Mouse (Mus musculus): ENCODE results near the gene Pepd. TPM values are rescaled to one million over a fixed set of nuclear protein-coding genes. Genes with fewer than 3 reads are reported as not detected.
"Not testable (repeated sequence)": the region's sequence is repeated elsewhere in the genome, so short reads cannot be mapped to it uniquely, and the experiment has no call there.

Gene Pepd
- polyA plus RNA-seq, 1 experiment from 2014 or later, result 150 TPM

GRCm38 (mm10) chr7:34971826-34972225 lies 59.6 kb downstream of the Pepd start:
- H3K4me2 ChIP-seq (ENCODE audit: low read length), result no peak overlapping the region
- H3K4me3 ChIP-seq (replicated peaks; ENCODE audit: low read depth, low read length), result no peak overlapping the region
- TF ChIP-seq CTCF (IDR thresholded peaks at IDR 0.05; ENCODE audit: low read depth), result peak; percentile 25; the same call in 1 of the 2 replicates
- no peak overlapping the region for H3K27ac ChIP-seq
- no peaks in the 10 kb centered on the region for H3K4me1 ChIP-seq (replicated peaks; ENCODE audit: insufficient read depth, low read length)
- H3K9ac ChIP-seq (ENCODE audit: low read depth, low read length), result no peak overlapping the region
- 37% methylated on average over 10 of the region's 10 CpGs for WGBS
- H3K27me3 ChIP-seq (ENCODE audit: insufficient read depth, low read length), result no peaks in the 10 kb centered on the region
- no peaks in the 10 kb centered on the region for H3K9me3 ChIP-seq (replicated peaks; ENCODE audit: low read length)
- H3K36me3 ChIP-seq (ENCODE audit: insufficient read depth, low read length), result peaks cover 11% of the 10 kb centered on the region; the same call in 1 of the 2 replicates
- DNase-seq (ENCODE audit: low spot score) (no peak), ATAC-seq (replicated peaks; ENCODE audit: low FRiP score, low read depth) (no peak)

GRCm38 (mm10) chr7:34972990-34973440 lies 60.8 kb downstream of the Pepd start:
- Histone ChIP-seq H3K27ac (no peak overlapping the region), H3K4me1 (replicated peaks; ENCODE audit: insufficient read depth, low read length) (no peaks in the 10 kb centered on the region), H3K9ac (ENCODE audit: low read depth, low read length) (no peak overlapping the region), H3K36me3 (ENCODE audit: insufficient read depth, low read length) (peaks cover 11% of the 10 kb centered on the region; the same call in 1 of the 2 replicates), H3K4me3 (replicated peaks; ENCODE audit: low read depth, low read length) (no peak overlapping the region), H3K9me3 (replicated peaks; ENCODE audit: low read length) (no peaks in the 10 kb centered on the region), H3K4me2 (ENCODE audit: low read length) (no peak overlapping the region), H3K27me3 (ENCODE audit: insufficient read depth, low read length) (no peaks in the 10 kb centered on the region)
- ATAC-seq (replicated peaks; ENCODE audit: low FRiP score, low read depth) (no peak), DNase-seq (ENCODE audit: low spot score) (no peak)
- 59% methylated on average over 4 of the region's 4 CpGs for WGBS
- no peak for TF ChIP-seq CTCF (IDR thresholded peaks at IDR 0.05; ENCODE audit: low read depth)

- WGBS, result 84% methylated on average over 3 of the region's 3 CpGs
- Histone ChIP-seq H3K27me3 (ENCODE audit: insufficient read depth, low read length) (no peaks in the 10 kb centered on the region), H3K4me1 (replicated peaks; ENCODE audit: insufficient read depth, low read length) (no peaks in the 10 kb centered on the region), H3K36me3 (ENCODE audit: insufficient read depth, low read length) (peaks cover 11% of the 10 kb centered on the region; the same call in 1 of the 2 replicates), H3K4me2 (ENCODE audit: low read length) (no peak overlapping the region), H3K27ac (no peak overlapping the region), H3K9me3 (replicated peaks; ENCODE audit: low read length) (no peaks in the 10 kb centered on the region), H3K4me3 (replicated peaks; ENCODE audit: low read depth, low read length) (no peak overlapping the region), H3K9ac (ENCODE audit: low read depth, low read length) (no peak overlapping the region)
- ATAC-seq (replicated peaks; ENCODE audit: low FRiP score, low read depth) (no peak), DNase-seq (ENCODE audit: low spot score) (no peak)
- TF ChIP-seq CTCF (IDR thresholded peaks at IDR 0.05; ENCODE audit: low read depth), result no peak
Observed at GRCm38 (mm10) chr7:34973877-34974276, 61.7 kb downstream of the Pepd start.

- no peak overlapping the region for H3K27ac ChIP-seq
- 80% methylated on average over 12 of the region's 12 CpGs for WGBS
- H3K27me3 ChIP-seq (ENCODE audit: insufficient read depth, low read length), result no peaks in the 10 kb centered on the region
- H3K4me2 ChIP-seq (ENCODE audit: low read length), result no peak overlapping the region
- H3K4me3 ChIP-seq (replicated peaks; ENCODE audit: low read depth, low read length), result no peak overlapping the region
- H3K36me3 ChIP-seq (ENCODE audit: insufficient read depth, low read length), result 0 out of 2 replicates have a peak, but pooled peaks cover 3% of the 10 kb centered on the region
- no peaks in the 10 kb centered on the region for H3K4me1 ChIP-seq (replicated peaks; ENCODE audit: insufficient read depth, low read length)
- no peak for DNase-seq (ENCODE audit: low spot score)
- ATAC-seq (replicated peaks; ENCODE audit: low FRiP score, low read depth), result no peak
- no peak overlapping the region for H3K9ac ChIP-seq (ENCODE audit: low read depth, low read length)
- no peaks in the 10 kb centered on the region for H3K9me3 ChIP-seq (replicated peaks; ENCODE audit: low read length)
- no peak for TF ChIP-seq CTCF (IDR thresholded peaks at IDR 0.05; ENCODE audit: low read depth)
Observed at GRCm38 (mm10) chr7:34975913-34976312, 63.7 kb downstream of the Pepd start.

GRCm38 (mm10) chr7:34977403-34977802 lies 65.2 kb downstream of the Pepd start:
- Histone ChIP-seq H3K4me3 (replicated peaks; ENCODE audit: low read depth, low read length) (no peak overlapping the region), H3K4me1 (replicated peaks; ENCODE audit: insufficient read depth, low read length) (no peaks in the 10 kb centered on the region), H3K36me3 (ENCODE audit: insufficient read depth, low read length) (no peaks in the 10 kb centered on the region), H3K4me2 (ENCODE audit: low read length) (no peak overlapping the region), H3K9me3 (replicated peaks; ENCODE audit: low read length) (no peaks in the 10 kb centered on the region), H3K9ac (ENCODE audit: low read depth, low read length) (no peak overlapping the region), H3K27ac (no peak overlapping the region), H3K27me3 (ENCODE audit: insufficient read depth, low read length) (no peaks in the 10 kb centered on the region)
- no peak for TF ChIP-seq CTCF (IDR thresholded peaks at IDR 0.05; ENCODE audit: low read depth)
- DNase-seq (ENCODE audit: low spot score) (no peak), ATAC-seq (replicated peaks; ENCODE audit: low FRiP score, low read depth) (no peak)
- 91% methylated on average over 4 of the region's 4 CpGs for WGBS

- no peak for TF ChIP-seq CTCF (IDR thresholded peaks at IDR 0.05; ENCODE audit: low read depth)
- H3K4me1 ChIP-seq (replicated peaks; ENCODE audit: insufficient read depth, low read length), result peaks cover 12% of the 10 kb centered on the region; the same call in 1 of the 2 replicates
- H3K27ac ChIP-seq, result no peak overlapping the region
- H3K36me3 ChIP-seq (ENCODE audit: insufficient read depth, low read length), result no peaks in the 10 kb centered on the region
- H3K27me3 ChIP-seq (ENCODE audit: insufficient read depth, low read length), result no peaks in the 10 kb centered on the region
- ATAC-seq (replicated peaks; ENCODE audit: low FRiP score, low read depth) (no peak), DNase-seq (ENCODE audit: low spot score) (no peak)
- 86% methylated on average over 10 of the region's 10 CpGs for WGBS
- no peak overlapping the region for H3K4me3 ChIP-seq (replicated peaks; ENCODE audit: low read depth, low read length)
- H3K9me3 ChIP-seq (replicated peaks; ENCODE audit: low read length), result no peaks in the 10 kb centered on the region
- no peak overlapping the region for H3K9ac ChIP-seq (ENCODE audit: low read depth, low read length)
- no peak overlapping the region for H3K4me2 ChIP-seq (ENCODE audit: low read length)
Observed at GRCm38 (mm10) chr7:34981803-34982202, 69.6 kb downstream of the Pepd start.

- H3K4me3 ChIP-seq (replicated peaks; ENCODE audit: low read depth, low read length); H3K9me3 ChIP-seq (replicated peaks; ENCODE audit: low read length); H3K9ac ChIP-seq (ENCODE audit: low read depth, low read length); H3K4me2 ChIP-seq (ENCODE audit: low read length); ATAC-seq (replicated peaks; ENCODE audit: low FRiP score, low read depth); H3K36me3 ChIP-seq (ENCODE audit: insufficient read depth, low read length); H3K27me3 ChIP-seq (ENCODE audit: insufficient read depth, low read length); H3K27ac ChIP-seq; DNase-seq (ENCODE audit: low spot score): not testable (repeated sequence)
- H3K4me1 ChIP-seq (replicated peaks; ENCODE audit: insufficient read depth, low read length), result peaks cover 12% of the 10 kb centered on the region; the same call in 1 of the 2 replicates
- whole genome bisulfite sequencing, result 72% methylated on average over 2 of the region's 2 CpGs
Observed at GRCm38 (mm10) chr7:34982372-34982771, 70.2 kb downstream of the Pepd start.
